Mouse (Mus musculus): ENCODE data around the gene Arvcf. TPM values are rescaled to one million over a fixed set of nuclear protein-coding genes. Genes with fewer than 3 reads are reported as not detected.

The Arvcf gene
- polyA plus RNA-seq, 1 experiment from 2014 or later = 34.0 TPM

DNA sequence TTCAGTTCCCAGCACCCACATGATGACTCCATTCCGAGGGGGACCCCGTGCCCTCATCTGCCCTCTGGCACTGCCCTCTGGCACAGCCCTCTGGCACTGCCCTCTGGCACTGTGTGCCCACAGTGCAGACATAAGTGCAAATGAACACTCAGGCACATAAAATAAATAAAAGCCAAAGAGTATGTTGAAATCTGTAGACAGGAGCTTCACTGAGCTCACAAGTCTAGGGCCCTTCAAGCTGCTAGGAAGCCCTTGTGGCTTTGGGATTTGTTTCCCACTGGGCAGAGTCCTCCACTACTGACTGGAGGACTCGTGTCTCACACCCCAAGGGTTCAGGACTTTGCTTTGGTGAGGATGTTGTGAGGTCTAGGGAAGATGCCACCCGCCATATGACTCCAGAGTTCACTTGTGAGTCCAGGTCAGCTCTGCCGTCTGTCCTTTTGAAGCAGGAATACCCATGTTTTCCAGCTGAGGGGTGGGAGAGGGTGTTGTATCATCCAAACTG is 80.1 kb downstream of the Arvcf start:
- Histone ChIP-seq H3K4me2 (ENCODE audit: low read depth, low read length) (no peak overlapping the region), H3K9me3 (ENCODE audit: control insufficient read depth, low read length) (no peaks in the 10 kb centered on the region), H3K9ac (ENCODE audit: low read length) (no peak overlapping the region), H3K4me3 (ENCODE audit: low read length) (no peak overlapping the region), H3K36me3 (ENCODE audit: control insufficient read depth, insufficient read depth, low read length) (0 out of 2 replicates have a peak, but pooled peaks cover 3% of the 10 kb centered on the region), H3K27me3 (ENCODE audit: control insufficient read depth, insufficient read depth, low read depth, low read length) (no peaks in the 10 kb centered on the region), H3K27ac (ENCODE audit: low read length) (0 out of 2 replicates have a peak overlapping the region, but pooled peaks have one; percentile 22), H3K4me1 (replicated peaks; ENCODE audit: control insufficient read depth, insufficient read depth, low read length) (peaks cover 34% of the 10 kb centered on the region)
- 0 out of 2 replicates have a peak, but pooled peaks have one; percentile 6 for ATAC-seq (ENCODE audit: low read depth)
- 73% methylated on average over 5 of the region's 5 CpGs for WGBS

DNA sequence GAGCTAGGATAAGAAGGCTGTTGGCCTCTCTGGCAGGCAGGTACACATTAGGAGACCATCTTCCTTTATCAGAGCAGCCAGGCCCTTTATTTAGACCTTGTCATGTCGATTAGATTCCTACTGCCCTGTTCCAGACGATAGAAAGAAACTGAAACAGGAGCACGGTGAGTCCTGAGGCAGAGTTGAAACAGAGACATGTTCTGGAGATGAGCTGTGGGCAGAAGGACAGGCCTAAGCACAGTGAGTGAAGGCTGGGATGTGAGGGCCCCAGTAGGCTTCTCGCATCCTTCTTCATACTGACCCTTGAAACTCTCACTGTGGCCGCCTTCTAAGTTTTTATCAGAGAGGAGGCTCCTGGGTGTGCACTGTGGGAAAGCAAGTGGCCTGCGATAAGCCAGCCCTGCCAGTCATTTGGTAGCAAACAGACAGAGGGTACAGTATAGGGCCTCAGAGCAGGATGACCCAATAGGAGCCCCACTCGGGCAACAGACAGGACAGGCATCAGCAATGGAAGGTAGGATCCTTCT is 80.6 kb downstream of the Arvcf start:
- no peaks in the 10 kb centered on the region for H3K36me3 ChIP-seq (ENCODE audit: control insufficient read depth, insufficient read depth, low read length)
- no peak overlapping the region for H3K9ac ChIP-seq (ENCODE audit: low read length)
- H3K4me1 ChIP-seq (replicated peaks; ENCODE audit: control insufficient read depth, insufficient read depth, low read length) = peaks cover 29% of the 10 kb centered on the region
- no peaks in the 10 kb centered on the region for H3K27me3 ChIP-seq (ENCODE audit: control insufficient read depth, insufficient read depth, low read depth, low read length)
- WGBS = 82% methylated on average over 7 of the region's 7 CpGs
- no peak for ATAC-seq (ENCODE audit: low read depth)
- no peak overlapping the region for H3K4me3 ChIP-seq (ENCODE audit: low read length)
- no peak overlapping the region for H3K27ac ChIP-seq (ENCODE audit: low read length)
- H3K9me3 ChIP-seq (ENCODE audit: control insufficient read depth, low read length) = no peaks in the 10 kb centered on the region
- H3K4me2 ChIP-seq (ENCODE audit: low read depth, low read length) = no peak overlapping the region

DNA sequence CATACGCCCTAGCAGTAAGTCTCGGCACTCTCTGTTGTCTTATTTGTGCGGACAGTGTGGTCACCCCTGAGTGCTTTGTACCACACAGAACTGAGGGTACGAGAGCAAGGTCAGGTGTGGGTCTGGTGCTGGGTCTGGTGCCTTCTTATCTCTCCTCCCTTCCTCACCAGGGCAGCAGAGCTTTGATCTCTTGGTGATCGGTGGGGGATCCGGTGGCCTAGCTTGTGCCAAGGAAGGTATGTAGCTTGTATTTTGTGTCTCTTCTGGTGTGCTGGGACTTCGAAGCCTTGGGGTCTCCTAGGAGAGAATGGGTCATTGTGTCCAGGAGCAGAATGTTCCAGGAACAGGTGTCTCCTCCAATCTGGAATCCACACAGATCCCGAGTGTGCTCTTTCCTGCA is 81.7 kb downstream of the Arvcf start:
- no peak overlapping the region for H3K4me3 ChIP-seq (ENCODE audit: low read length)
- no peak for ATAC-seq (ENCODE audit: low read depth)
- H3K4me1 ChIP-seq (replicated peaks; ENCODE audit: control insufficient read depth, insufficient read depth, low read length) = peaks cover 19% of the 10 kb centered on the region
- 87% methylated on average over 8 of the region's 8 CpGs for WGBS
- H3K9ac ChIP-seq (ENCODE audit: low read length) = no peak overlapping the region
- no peaks in the 10 kb centered on the region for H3K27me3 ChIP-seq (ENCODE audit: control insufficient read depth, insufficient read depth, low read depth, low read length)
- no peaks in the 10 kb centered on the region for H3K36me3 ChIP-seq (ENCODE audit: control insufficient read depth, insufficient read depth, low read length)
- no peak overlapping the region for H3K27ac ChIP-seq (ENCODE audit: low read length)
- no peaks in the 10 kb centered on the region for H3K9me3 ChIP-seq (ENCODE audit: control insufficient read depth, low read length)
- H3K4me2 ChIP-seq (ENCODE audit: low read depth, low read length) = no peak overlapping the region

DNA sequence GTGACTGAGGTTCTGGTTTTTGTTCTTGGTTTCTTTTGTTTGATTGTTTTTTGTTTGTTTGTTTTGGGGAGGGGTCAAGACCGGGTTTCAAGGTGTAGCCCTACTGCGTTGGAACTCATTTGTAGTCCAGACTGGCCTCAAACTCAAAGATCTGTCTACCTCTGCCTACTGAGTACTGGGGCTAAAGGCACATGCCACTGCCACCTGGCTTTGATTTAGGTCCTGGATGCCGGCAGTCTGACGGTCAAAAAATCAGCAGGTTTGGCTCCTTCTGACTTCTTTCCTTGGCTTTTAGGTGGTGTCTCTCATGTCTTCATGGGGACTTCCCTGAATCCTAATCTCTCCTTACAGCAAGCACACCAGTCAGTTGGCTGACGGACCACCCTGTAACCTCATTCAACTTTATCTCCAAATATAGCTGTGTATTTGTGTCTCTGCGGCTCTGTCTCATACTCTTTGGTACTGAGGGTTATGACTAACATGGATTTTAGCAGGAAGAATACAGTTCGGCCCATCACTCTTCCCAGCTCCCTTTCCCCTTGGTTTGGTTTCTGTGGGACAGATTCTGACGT is 82.7 kb downstream of the Arvcf start:
- no peak overlapping the region for H3K27ac ChIP-seq (ENCODE audit: low read length)
- no peak overlapping the region for H3K4me2 ChIP-seq (ENCODE audit: low read depth, low read length)
- H3K27me3 ChIP-seq (ENCODE audit: control insufficient read depth, insufficient read depth, low read depth, low read length) = no peaks in the 10 kb centered on the region
- H3K4me3 ChIP-seq (ENCODE audit: low read length) = no peak overlapping the region
- H3K9ac ChIP-seq (ENCODE audit: low read length) = no peak overlapping the region
- ATAC-seq (ENCODE audit: low read depth) = no peak
- peaks cover 11% of the 10 kb centered on the region for H3K4me1 ChIP-seq (replicated peaks; ENCODE audit: control insufficient read depth, insufficient read depth, low read length)
- no peaks in the 10 kb centered on the region for H3K36me3 ChIP-seq (ENCODE audit: control insufficient read depth, insufficient read depth, low read length)
- no peaks in the 10 kb centered on the region for H3K9me3 ChIP-seq (ENCODE audit: control insufficient read depth, low read length)
- 79% methylated on average over 8 of the region's 8 CpGs for WGBS

DNA sequence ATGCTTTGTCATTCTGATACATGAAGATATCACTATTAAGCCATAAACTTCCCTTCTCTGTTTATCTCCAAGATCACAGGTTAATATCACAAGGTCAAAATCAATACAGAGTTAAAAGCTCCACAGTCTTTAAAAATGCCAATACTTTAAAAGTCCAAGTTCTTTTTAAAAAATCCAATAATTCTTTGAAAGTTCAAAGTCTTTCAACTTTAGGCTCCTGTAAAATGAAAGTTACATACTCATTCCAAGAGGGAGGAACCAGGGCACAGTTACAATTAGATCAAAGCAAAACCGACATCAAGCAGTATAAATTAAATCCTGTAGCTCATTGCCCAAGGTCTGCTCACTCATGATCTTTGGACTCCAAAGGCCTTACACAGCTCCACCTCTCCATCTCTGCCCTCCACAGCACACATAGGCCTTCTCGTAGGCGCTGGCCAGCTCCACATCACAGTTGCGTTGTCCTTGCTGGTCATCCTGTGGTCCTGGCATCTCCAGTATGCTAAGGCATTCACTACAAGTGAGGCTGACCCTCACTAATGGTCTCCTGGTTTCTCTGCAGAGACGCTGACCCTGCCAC is 85.4 kb downstream of the Arvcf start:
- Histone ChIP-seq H3K4me2 (ENCODE audit: low read depth, low read length) (no peak overlapping the region), H3K9me3 (ENCODE audit: control insufficient read depth, low read length) (no peaks in the 10 kb centered on the region), H3K9ac (ENCODE audit: low read length) (no peak overlapping the region), H3K4me1 (replicated peaks; ENCODE audit: control insufficient read depth, insufficient read depth, low read length) (no peaks in the 10 kb centered on the region), H3K27me3 (ENCODE audit: control insufficient read depth, insufficient read depth, low read depth, low read length) (no peaks in the 10 kb centered on the region), H3K4me3 (ENCODE audit: low read length) (no peak overlapping the region), H3K27ac (ENCODE audit: low read length) (no peak overlapping the region), H3K36me3 (ENCODE audit: control insufficient read depth, insufficient read depth, low read length) (0 out of 2 replicates have a peak, but pooled peaks cover 2% of the 10 kb centered on the region)
- ATAC-seq (ENCODE audit: low read depth) = no peak
- 91% methylated on average over 5 of the region's 5 CpGs for WGBS

DNA sequence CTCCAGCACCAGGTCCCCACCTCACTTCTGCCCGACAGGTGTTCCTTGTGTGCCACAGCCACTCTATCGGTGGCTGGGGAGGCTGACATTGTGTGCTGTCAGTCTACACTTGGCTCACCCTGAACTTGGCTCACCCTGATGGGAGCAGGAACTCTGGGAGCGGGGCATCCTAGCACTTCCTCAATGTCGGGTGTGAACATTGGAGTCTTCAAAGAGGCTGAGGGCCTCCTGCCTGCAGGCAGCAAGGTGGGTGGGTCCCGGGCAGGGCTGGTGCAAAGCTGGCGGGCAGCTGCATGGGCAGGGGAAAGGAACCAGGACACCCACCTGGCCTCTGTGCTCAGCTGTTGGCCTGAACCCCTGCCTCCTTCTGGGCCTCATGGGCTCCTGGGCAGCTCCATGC is 88.1 kb downstream of the Arvcf start:
- no peak overlapping the region for H3K27ac ChIP-seq (ENCODE audit: low read length)
- H3K4me1 ChIP-seq (replicated peaks; ENCODE audit: control insufficient read depth, insufficient read depth, low read length) = no peaks in the 10 kb centered on the region
- 0 out of 2 replicates have a peak, but pooled peaks cover 2% of the 10 kb centered on the region for H3K36me3 ChIP-seq (ENCODE audit: control insufficient read depth, insufficient read depth, low read length)
- no peaks in the 10 kb centered on the region for H3K9me3 ChIP-seq (ENCODE audit: control insufficient read depth, low read length)
- H3K27me3 ChIP-seq (ENCODE audit: control insufficient read depth, insufficient read depth, low read depth, low read length) = no peaks in the 10 kb centered on the region
- no peak overlapping the region for H3K9ac ChIP-seq (ENCODE audit: low read length)
- H3K4me3 ChIP-seq (ENCODE audit: low read length) = no peak overlapping the region
- 78% methylated on average over 6 of the region's 6 CpGs for WGBS
- no peak overlapping the region for H3K4me2 ChIP-seq (ENCODE audit: low read depth, low read length)
- no peak for ATAC-seq (ENCODE audit: low read depth)

DNA sequence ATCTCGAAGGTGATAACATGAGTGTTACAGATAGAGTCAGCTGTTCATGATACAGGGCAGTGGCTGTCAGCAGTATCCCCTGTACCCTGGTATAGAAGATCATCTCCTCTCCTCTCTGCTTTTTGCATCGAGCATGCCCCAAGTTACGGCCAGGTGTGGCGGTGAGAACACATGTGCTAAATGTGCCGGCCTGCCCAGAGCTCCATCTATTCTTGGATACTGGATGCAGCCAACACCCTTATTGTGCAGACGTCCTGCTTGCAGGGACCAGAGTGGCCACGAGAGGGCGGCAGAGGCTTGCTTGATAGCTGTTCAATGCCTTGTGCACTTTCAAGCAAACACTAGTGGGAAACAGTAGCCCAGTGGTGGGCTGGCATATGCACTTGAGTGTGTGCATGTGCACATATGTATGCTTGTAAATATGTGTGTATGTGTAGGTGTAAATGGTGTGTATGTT is 95.4 kb downstream of the Arvcf start:
- Histone ChIP-seq H3K36me3 (ENCODE audit: control insufficient read depth, insufficient read depth, low read length) (no peaks in the 10 kb centered on the region), H3K27me3 (ENCODE audit: control insufficient read depth, insufficient read depth, low read depth, low read length) (no peaks in the 10 kb centered on the region), H3K4me3 (ENCODE audit: low read length) (no peak overlapping the region), H3K4me1 (replicated peaks; ENCODE audit: control insufficient read depth, insufficient read depth, low read length) (no peaks in the 10 kb centered on the region; the same call in 1 of the 2 replicates), H3K9me3 (ENCODE audit: control insufficient read depth, low read length) (no peaks in the 10 kb centered on the region), H3K27ac (ENCODE audit: low read length) (no peak overlapping the region), H3K4me2 (ENCODE audit: low read depth, low read length) (no peak overlapping the region), H3K9ac (ENCODE audit: low read length) (no peak overlapping the region)
- WGBS = 15% methylated on average over 8 of the region's 8 CpGs
- ATAC-seq (ENCODE audit: low read depth) = peak; percentile 82

DNA sequence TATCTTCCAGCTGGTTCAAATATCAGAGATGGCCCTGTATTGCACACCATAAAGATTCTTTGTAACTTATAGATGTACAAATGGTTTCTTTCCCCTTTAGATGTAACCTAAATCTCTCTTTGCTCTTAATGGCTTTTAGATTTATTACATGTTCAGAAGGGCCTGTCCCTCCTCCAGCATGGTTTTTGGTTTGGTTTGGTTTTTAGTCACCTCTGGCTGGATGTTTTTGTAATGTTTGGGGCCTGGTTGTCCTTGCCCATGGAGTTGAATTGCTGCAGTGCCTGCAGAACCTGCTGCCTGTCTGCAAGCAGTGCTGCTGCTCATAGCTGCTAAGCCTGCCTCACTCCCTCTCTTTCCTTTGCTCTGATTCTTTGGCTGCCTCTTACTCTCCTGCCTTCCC is 99.3 kb downstream of the Arvcf start:
- no peaks in the 10 kb centered on the region for H3K9me3 ChIP-seq (ENCODE audit: control insufficient read depth, low read length)
- H3K27me3 ChIP-seq (ENCODE audit: control insufficient read depth, insufficient read depth, low read depth, low read length) = no peaks in the 10 kb centered on the region
- no peaks in the 10 kb centered on the region for H3K36me3 ChIP-seq (ENCODE audit: control insufficient read depth, insufficient read depth, low read length)
- no peak overlapping the region for H3K27ac ChIP-seq (ENCODE audit: low read length)
- no peak overlapping the region for H3K4me2 ChIP-seq (ENCODE audit: low read depth, low read length)
- H3K4me3 ChIP-seq (ENCODE audit: low read length) = no peak overlapping the region
- ATAC-seq (ENCODE audit: low read depth) = no peak
- H3K9ac ChIP-seq (ENCODE audit: low read length) = no peak overlapping the region
- H3K4me1 ChIP-seq (replicated peaks; ENCODE audit: control insufficient read depth, insufficient read depth, low read length) = no peaks in the 10 kb centered on the region; the same call in 1 of the 2 replicates

DNA sequence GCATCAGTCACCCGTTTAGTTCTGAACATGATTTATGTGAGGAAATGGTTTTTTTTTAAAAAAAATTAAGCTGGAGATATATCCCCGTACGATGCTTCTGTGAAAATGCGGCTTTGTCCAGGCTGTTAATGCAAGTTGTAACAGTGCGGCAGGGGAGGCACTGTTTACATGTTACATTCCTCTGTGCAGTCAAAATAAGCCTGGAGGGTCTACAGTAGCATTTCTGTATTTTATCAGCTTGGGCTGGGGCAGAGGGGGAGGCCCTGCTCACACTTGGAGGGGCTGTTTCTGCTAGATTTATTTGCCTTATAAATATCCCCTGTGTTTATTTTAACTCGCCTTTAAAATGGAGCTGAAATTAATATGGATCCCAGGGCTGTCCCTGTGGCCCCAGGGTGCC is 100.1 kb downstream of the Arvcf start:
- Histone ChIP-seq H3K9ac (ENCODE audit: low read length) (no peak overlapping the region), H3K4me2 (ENCODE audit: low read depth, low read length) (no peak overlapping the region)
- 32% methylated on average over 6 of the region's 6 CpGs for WGBS

More for the DNA sequence above, 100.1 kb downstream of the Arvcf start:
- Histone ChIP-seq H3K36me3 (ENCODE audit: control insufficient read depth, insufficient read depth, low read length) (no peaks in the 10 kb centered on the region), H3K27me3 (ENCODE audit: control insufficient read depth, insufficient read depth, low read depth, low read length) (no peaks in the 10 kb centered on the region), H3K27ac (ENCODE audit: low read length) (no peak overlapping the region), H3K4me1 (replicated peaks; ENCODE audit: control insufficient read depth, insufficient read depth, low read length) (no peaks in the 10 kb centered on the region; the same call in 1 of the 2 replicates), H3K9me3 (ENCODE audit: control insufficient read depth, low read length) (no peaks in the 10 kb centered on the region), H3K4me3 (ENCODE audit: low read length) (no peak overlapping the region)
- ATAC-seq (ENCODE audit: low read depth) = no peak

Data from lung, embryonic 16.5 days (tissue).